Mouse (Mus musculus) heart, postnatal 10 days (tissue): ENCODE measurements around the gene Kif14. TPM values are rescaled to one million over a fixed set of nuclear protein-coding genes. Genes with fewer than 3 reads are reported as not detected.
"Not testable (repeated sequence)": the region's sequence is repeated elsewhere in the genome, so short reads cannot be mapped to it uniquely, and the experiment has no call there.

Experiments
- DNase-seq, 2 experiments: peaks; one replicate each; pipeline ENCODE4 v3.0.0; 2021
- intact Hi-C: fragments of 180-260 bp; cut with DNase I; formaldehyde crosslinking; loops from one replicate; pipeline ENCODE4 v1.15.1; 2025
- total RNA-seq, 2 experiments: library from RNA; stranded (reverse); gene quantifications; 2 replicates each; pipeline ENCODE4 v1.2.3; 2021

Kif14 gene
- total RNA-seq, 2 experiments from 2014 or later: 1.9 to 2.8 TPM

DNA sequence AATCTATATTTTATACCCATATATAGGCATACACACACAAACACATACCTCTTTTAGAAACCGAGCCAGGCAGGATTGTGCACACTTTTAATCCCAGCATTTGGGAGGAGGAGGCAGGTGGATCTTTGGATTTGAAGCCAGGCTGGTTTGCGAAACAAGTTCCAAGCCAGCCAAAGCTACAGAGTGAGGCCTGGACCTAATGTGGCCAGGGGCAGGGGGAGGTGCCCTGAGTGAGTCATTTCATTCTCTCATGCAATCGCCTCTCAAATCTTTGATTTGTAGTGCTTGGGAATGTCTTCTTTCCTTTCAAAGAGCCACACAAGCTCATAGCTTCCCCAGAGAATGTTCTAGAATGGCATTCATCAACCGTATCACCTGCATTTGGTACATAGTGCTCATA, 3.3 kb downstream of the Kif14 start:
- intact Hi-C loops: no loop called here
- DNase-seq: no peak

DNA sequence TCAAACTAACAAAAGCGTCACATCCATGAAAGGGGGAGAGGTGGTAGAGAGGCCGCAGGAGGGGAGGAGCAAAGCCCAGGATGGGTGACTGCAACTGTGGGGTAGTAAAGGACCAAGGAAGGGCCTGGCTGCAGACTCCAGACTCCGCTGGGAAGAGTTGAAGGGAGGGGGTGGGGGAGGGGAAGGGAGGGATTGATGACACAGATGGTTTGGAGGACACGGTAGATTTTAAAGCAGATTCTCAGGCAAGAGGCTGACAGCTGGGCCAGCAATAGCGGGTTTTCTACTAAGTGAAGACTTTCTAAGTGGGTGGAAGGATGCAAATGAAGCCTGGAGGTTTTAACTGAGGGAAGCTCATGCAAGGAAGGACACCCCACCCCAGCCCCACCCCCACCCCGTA, 4.3 kb downstream of the Kif14 start:
- intact Hi-C loops: no loop called here
- DNase-seq: no peak

DNA sequence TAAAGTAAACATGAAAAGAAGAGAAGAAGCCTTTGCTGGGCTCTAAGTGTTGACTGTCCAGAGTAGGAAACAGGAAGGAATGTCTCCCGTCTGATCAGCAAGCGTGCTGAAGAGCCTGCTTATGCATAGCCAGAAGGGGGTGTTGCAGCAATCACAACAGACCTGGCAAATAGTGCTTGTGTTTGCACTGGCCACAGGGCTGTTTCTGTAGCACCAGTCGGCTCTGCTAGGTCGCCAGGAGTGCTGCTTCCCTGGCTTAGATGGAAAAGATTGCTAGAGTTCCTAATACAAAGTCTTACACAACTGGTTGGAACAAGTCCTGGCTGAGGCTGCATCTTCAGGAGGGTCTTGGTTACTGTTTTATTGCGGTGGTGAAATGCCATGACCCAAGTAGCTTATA, 25.5 kb downstream of the Kif14 start:
- DNase-seq: no peak
- intact Hi-C loops: no loop called here

DNA sequence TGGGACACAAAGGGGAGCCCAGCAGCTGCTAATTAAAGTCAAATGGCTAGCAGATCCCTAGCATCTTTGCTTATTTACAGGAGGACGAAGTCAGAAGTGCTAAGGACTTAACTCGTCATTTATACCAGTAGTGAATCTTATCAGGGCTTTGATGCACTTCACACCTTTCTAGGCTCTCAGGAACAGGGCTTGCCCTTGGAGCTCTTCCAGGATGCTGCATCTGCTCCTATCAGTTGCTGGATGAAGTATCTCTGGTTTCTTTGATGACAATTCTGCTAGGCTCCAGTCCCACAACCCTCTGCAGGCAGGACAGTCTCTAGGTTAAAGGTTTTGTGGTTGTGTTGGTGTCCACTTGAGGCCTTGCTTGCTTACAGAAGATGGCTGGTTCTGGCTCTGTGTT, 26.1 kb downstream of the Kif14 start:
- DNase-seq: no peak
- intact Hi-C loops: no loop called here

DNA sequence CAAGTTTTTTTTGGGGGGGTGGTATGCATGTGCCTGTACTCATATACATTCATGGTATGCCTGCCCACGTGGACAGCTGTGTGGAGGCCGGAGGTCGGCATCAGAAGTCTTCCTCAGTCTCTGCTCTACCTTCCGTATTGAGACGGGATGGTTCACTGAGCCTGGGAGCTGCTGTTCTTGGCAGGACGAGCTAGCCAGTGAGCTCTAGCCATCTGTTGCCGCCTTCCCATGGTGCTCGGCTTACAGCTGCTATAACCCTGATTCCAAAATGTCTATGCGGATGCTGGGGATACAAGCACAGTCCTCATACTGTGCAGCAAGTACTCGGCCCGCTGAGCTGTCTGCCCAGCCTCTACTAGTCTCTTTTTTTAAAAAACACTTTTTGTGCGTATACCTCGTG, 33.2 kb downstream of the Kif14 start:
- no peak for DNase-seq
- intact Hi-C loops: no loop called here

DNA sequence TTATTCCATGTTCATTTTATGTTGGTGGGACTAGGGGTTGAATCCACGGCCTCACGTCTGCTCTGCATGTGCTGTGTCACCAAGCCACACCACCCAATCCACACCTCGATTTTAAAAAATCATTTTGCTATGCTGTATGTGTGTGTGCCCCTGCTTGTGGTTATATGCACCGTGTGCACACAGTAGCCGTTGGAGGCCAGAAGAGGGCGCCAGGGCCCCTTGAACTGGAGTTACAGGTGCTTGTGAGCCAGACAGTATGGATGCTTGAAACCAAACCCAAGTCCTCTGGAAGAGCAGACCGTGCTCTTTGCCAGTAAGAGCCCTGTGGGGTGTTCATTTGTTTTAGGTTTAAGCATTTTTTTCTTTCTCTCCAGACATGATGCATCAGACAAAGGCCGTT, 36.8 kb downstream of the Kif14 start:
- intact Hi-C loops: no loop called here
- DNase-seq: no peak

DNA sequence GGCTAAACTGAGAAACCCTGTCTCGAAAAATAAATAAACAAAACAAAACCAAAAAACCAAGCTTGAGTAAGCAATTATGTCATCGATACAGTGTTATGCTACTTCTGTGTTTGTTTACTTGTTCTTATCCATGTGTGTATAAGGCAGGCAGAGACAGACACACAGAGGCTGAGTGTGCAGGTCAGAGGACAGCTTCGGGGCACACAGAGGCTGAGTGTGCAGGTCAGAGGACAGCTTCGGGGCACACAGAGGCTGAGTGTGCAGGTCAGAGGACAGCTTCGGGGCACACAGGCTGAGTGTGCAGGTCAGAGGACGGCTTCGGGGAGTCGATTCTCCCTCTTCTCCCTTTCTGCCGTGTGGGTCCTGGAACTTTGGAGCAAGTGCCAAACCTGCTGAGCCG, 40.1 kb downstream of the Kif14 start:
- DNase-seq, intact Hi-C loops: not testable (repeated sequence)

DNA sequence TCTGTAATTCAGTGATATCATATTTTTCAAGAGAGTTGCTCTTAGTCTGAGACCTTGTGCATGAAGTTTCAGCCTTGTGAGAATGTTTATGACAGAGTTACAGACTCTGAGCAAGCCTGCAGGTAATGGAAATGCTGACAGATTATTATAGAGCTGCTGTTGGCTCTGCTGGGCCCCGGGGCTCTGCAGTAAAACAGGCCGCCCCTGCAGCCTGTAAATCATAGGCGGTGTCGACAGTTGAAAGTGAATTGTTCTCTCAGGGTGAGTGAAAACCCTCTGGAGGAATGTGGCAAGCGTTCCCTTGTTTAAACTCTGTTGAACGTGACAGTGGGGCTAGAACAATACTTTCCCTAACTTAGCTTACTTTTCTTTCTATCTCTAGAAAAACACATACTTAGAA, 46.2 kb downstream of the Kif14 start:
- peak; percentile 22 to 23 for DNase-seq
- intact Hi-C loops: no loop called here

DNA sequence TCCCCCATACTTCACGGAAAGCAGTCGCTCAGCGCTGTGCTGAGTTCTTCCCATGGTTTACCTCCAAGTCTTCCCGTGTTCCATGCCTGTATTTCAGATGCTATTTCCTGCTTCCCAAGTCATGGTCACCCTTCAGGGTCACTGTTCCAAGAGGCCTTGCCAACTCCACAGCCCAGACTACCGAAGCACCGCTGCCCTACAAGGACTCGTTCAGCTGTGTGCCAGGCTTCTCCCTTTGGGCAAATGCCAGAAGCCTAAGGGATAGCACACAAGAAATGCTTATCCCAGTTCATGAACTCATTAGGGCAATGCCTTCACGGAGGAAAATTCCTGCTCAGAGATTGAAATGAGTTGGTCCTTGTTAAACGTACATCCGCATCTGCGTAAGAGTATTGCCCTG, 47.0 kb downstream of the Kif14 start:
- DNase-seq: peak; percentile 59 to 64
- intact Hi-C loops: no loop called here

DNA sequence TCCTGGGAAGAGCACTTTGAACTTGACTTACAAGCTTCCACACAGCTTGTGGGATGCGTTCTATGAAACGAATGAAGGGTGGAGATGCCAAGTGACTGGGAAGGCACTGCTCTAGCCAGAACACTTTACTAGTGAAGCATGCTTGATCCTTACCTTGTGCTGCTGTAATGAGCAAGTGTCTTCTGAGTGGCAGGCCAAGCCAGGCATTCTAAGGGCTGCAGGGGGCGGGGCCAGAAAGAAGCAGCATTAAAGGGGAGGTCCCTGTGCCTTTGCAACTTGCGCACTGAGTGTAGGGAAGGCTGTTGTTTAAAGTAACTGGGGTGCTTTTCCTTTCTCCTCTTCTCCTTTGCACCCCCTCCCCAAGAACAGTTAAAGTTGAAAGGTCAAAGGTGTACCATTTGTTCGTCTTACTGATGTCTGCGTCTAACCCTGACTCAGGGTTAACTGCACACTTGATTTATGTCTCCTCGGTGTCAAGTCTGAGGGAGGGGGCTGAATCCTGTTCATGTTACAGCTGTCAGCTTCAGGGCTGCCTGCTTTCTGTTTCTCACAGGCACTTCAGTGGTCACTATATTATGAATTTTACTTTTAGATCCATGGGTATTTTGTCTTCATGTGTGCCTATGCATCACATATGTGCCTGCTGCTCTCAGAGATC, 52.7 kb downstream of the Kif14 start:
- intact Hi-C loops: no loop called here
- DNase-seq: no peak

DNA sequence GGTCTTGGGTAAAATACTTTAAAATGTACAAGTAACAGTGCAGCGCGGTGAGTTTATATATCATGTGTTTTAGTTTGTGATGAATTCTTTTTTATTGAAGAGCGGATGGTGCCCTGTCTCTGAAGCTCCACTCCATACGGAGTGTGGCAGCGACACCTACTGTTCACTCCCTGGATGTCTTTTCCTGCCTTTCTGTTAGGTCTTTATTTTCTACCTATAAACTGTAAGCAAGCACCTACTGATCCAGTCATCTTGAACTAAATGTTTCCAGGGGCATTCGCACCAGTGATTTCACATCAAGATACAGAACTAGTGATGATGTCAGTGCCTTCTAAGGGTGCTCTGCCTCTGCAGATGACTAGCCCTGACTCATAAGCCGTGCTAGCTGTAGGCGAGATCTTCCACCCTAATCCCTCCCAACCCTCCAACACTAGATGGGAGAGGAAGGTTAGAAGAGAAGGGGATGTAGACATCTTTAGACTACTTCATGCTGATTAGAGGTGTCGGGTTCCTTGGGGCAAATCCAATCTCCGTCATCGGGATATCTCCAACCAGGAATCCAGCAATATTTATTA, 55.3 kb downstream of the Kif14 start:
- intact Hi-C loops: loop anchor here (2.0 to 5.0 kb wide), 3 partner anchors 229 to 474 kb away; no protein-coding TSS in a partner anchor
- DNase-seq: peak; percentile 50 to 68

DNA sequence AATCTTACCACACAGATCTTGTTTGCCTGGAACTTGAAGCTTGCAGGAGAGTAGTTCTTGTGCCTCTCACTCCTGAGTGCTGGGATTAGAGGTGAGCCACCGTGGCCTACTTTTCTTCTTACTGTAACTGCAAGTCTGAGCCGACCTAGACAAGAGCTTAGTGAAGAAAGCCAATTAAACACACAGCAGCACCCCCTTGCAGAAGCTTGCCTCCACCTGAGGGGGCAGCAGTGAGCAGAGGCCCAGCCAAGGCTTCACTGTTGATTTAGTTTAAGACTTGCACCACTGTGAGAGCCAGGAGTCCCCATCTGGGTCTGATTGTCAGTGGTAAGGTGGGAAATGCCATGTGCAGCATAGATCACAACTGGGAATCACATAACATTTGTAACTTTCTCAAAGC, 58.8 kb downstream of the Kif14 start:
- intact Hi-C loops: loop anchor here (5.0 kb wide), 2 partner anchors 233 to 478 kb away; no protein-coding TSS in a partner anchor
- peak; percentile 51 to 83 for DNase-seq

DNA sequence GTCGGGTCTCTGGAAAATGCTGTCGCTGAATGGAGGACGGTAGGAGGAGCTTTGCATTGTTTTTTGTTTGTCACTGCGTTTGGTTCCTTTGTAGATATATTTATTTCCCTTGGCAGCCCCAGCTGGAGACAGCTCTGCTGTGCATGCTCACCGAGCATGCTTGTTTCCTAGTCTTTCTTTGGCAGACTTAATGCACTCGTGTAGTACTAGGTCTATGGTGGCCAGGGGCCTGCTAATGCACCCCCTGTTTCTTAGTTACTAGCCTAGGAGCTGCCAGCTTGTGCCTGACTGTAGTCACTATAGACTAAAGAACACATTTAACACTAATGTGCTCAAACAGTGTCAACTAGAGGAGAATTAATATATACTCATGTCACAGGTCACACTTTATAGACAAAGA, 59.7 kb downstream of the Kif14 start:
- intact Hi-C loops: no loop called here
- no peak for DNase-seq

DNA sequence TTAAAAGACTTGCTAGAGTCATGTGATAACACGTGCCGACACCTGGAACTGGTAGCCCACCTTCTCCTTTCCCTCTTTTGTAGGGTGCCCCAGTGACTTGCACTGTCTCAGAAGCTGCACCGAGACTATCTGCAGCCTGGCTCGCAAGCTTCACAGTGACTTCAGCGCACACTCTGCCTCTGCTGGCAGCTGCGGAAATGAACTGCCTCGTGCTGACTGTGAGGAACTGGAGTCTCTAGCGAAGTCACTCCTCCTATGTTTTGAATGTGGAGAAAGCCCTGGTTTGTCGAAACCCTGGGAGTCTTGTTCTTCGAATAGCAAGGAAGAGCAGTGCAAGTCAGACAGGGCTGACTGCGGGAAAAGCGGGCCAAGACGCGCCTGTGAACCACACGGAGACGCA, 61.0 kb downstream of the Kif14 start:
- intact Hi-C loops: no loop called here
- no peak for DNase-seq

DNA sequence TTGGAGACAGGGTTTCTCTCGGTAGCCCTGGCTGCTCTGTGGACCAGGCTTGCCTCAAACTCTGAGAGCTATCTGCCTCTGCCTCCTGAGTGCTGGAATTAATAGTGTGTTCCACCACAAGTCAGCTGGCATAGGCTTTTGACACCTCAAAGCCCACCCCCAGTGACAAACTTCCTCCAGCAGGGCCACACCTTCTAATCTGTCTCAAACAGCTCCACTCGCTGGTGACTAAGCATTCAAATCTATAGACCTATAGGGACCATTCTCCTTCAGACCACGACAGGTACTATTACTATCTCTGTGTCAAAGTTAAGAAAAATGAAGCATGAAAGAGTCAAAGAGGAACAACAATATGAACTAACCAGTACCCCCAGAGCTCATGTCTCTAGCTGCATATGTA, 66.4 kb downstream of the Kif14 start:
- no peak for DNase-seq
- intact Hi-C loops: no loop called here

DNA sequence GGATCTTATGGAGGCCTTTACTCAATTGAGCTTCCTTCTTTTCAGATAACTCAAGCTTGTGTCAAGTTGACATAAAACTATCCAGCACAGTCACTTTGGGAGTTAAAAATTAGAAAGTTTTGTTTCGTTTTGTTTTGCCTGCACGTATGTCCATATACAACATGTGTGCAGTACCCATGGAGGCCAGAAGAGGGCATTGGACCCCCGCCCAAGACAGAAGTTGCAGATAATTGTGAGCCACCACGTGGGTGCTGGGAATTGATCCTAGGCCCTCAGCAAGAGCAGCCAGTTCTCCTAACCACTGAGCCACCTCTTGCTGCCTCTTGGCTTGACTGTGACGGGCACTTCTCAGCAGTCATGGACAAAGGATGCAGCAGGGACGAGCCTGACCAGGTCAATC, 70.8 kb downstream of the Kif14 start:
- intact Hi-C loops: no loop called here
- DNase-seq: no peak

DNA sequence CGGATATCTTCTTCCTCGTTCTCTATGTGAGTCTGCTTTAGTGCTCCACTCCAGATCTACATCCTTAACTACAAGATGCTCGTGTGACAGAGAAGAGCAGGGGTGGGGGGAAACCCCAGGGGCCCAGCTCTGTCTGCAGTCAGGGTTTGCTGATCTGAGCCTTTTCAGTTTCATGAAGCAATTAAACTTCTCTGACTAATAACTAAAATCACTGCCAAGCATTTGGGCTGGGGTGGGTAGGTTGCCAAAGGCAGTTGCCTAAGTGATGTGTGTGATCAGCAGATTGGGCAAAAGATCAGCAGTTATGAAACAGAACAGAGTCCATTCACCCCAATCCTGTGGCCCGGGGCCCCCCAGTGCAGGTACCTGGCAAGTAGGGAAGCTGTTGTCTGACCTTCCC, 72.1 kb downstream of the Kif14 start:
- intact Hi-C loops: no loop called here
- DNase-seq: no peak

DNA sequence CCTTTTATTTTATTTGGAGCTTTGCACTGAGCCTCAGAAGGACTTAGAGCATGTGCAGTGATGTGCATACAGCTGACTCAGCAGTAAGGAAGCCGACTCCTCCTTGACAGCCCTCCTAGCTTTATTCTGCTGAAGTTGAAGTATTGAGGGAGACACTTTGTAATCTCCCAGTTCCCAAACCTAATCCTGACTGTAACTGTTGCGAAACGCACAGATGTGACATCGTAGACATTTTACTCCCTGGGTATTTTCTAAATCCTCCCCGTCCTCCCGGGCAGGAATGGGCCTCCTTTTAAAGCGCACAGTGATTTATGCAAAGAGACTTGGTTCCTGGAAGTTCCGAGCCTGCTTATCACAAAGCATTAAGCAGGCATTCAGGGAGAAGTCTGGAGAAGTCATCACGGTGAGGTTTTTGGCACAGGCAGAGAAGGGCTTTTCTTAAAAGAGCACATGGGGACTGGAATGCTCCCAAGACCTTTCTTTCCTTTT, 74.3 kb downstream of the Kif14 start:
- peak; percentile 38 to 47 for DNase-seq
- intact Hi-C loops: no loop called here

DNA sequence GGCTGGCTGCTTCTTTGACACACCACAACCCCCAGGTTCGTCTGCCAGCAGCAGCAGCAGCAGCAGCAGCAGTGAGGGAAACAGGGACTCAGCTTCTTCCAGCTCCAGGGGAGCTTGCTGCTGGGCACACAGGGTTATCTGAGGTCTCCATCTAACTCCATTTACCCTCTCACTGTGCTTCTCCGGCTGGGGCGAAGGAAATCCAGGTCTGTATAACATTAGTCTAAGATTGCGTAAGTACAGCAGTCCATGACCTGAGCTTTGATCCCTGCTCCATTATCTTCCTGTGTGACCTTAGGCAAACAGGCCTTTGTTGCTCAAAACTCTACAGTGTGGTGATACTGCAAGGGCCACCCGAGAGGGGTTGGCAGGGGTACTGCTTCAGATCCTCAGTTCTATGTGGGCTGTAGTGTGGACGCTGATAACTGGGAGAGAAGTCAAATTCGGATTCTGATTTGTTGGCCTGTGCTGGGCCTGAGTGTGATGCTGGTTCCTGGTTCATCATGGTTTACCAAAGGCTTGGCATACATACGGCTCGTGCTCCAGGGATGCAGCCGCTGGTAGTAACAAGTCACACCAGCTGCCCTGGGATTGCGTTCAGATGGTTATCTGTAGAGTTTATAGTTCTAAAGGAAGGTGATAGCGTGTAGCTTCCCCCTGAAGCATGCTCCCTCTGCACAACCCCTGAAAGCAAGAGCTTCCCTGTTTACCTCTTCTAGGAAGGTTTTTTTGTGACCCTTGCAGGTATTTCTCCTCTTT, 75.7 kb downstream of the Kif14 start:
- intact Hi-C loops: no loop called here
- DNase-seq: no peak

DNA sequence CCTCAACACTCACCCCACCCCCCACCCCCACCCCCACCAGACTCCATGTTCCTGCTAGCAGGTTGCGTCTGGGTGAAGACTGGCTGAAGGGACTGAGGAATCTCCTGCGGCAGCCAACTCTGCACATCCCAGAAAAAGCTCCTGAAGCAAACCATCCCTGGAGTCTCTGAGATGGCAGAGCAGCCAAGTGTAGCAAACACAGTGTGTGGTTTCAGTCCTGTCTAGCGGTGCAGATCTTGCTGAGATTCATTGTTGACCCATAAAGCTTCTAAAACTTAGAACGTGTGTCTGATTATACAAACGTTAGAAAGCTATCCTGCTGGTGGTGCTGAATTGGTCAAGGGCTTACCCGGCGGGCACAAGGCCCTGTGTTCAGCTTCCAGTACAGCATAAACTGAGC, 77.8 kb downstream of the Kif14 start:
- no peak for DNase-seq
- intact Hi-C loops: no loop called here

DNA sequence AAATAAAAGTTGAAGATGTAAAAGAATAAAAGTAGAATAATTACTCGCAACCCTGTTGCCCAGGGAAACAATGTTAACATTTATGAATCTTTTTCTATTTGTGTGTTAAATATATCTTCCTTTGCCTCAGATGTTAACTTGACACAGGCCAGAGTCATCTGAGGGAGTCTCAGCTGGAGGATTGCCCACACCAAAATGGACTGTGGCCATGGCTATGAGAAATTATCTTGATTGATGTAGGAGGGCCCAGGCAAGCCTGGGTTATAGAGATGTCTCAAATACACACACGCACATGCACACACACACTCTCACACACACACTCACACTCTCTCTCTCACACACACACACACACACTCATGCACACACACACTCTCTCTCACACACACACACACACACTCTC, 80.9 kb downstream of the Kif14 start:
- intact Hi-C loops: no loop called here
- no peak for DNase-seq

DNA sequence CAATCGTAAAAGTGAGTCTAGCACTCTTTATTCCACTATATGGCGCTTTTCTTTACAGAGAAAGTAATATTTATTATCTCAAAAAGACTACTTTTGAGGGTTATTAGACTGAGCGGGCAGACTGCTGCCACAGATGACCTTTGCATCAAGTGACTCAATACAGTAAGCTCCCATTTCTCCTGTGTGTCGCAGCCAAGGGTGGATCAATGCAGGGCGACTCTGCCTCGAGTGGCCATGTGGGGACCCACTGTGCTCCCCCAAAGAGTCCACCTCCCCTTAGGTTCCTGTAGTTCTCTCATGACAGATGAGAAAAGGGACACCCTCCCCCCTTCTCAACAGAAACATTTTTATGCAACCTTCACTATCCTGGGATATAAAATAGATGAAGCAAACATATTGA, 84.1 kb downstream of the Kif14 start:
- DNase-seq: no peak
- intact Hi-C loops: loop anchor here (2.0 to 10.0 kb wide), 4 partner anchors 72 to 395 kb away; partner anchors contain the start of gene Zfp281
